Mouse (Mus musculus): ENCODE results near the gene Syde2. TPM values are rescaled to one million over a fixed set of nuclear protein-coding genes. Genes with fewer than 3 reads are reported as not detected.
"Not testable (repeated sequence)": the region's sequence is repeated elsewhere in the genome, so short reads cannot be mapped to it uniquely, and the experiment has no call there.

Syde2 gene
- polyA plus RNA-seq, 1 experiment from 2014 or later: 10.2 TPM

GRCm38 (mm10) chr3:145963101-145964017 lies 24.3 kb upstream of the Syde2 start:
- no peak; the same call in 1 of the 2 replicates for ATAC-seq (replicated peaks; ENCODE audit: extremely low read depth, insufficient read depth, low FRiP score)
- Histone ChIP-seq H3K4me2 (ENCODE audit: low read depth, low read length) (peak overlapping the region; percentile 60), H3K4me1 (ENCODE audit: control insufficient read depth, insufficient read depth, low read length) (peaks cover 43% of the 10 kb centered on the region), H3K9ac (ENCODE audit: low read length) (peak overlapping the region; percentile 74), H3K36me3 (ENCODE audit: control insufficient read depth, insufficient read depth) (no peaks in the 10 kb centered on the region), H3K4me3 (ENCODE audit: low read length) (peak overlapping the region; percentile 32), H3K9me3 (replicated peaks; ENCODE audit: control insufficient read depth, low read length) (0 out of 2 replicates have a peak, but pooled peaks cover under 1% of the 10 kb centered on the region), H3K27me3 (ENCODE audit: control insufficient read depth, insufficient read depth, low read length) (no peaks in the 10 kb centered on the region), H3K27ac (ENCODE audit: low read length) (peak overlapping the region; percentile 96)
- WGBS: 12% methylated on average over 31 of the region's 31 CpGs

DNA sequence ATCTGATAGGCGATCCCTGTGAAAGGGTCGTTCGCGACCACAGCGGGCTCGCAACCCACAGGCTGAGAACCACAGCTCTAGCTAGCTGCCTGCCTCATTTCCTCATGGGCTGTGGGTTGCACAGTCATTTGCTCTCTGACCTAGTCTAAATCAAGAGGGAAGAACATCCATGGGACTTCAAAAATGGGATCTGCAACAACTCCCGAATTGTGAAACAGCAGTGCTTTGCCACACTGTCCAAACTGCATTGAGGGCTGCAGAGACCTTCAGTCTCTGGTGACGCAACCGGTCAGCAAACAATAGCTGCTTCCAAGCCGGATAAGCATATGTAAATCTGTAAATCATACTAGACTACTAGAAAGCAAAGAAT lies 23.7 kb upstream of the Syde2 start:
- WGBS: 17% methylated on average over 10 of the region's 10 CpGs
- H3K27me3 ChIP-seq (ENCODE audit: control insufficient read depth, insufficient read depth, low read length): no peaks in the 10 kb centered on the region
- peak overlapping the region; percentile 60 for H3K4me2 ChIP-seq (ENCODE audit: low read depth, low read length)
- H3K9me3 ChIP-seq (replicated peaks; ENCODE audit: control insufficient read depth, low read length): no peaks in the 10 kb centered on the region
- no peak; the same call in 1 of the 2 replicates for ATAC-seq (replicated peaks; ENCODE audit: extremely low read depth, insufficient read depth, low FRiP score)
- H3K27ac ChIP-seq (ENCODE audit: low read length): peak overlapping the region; percentile 96
- H3K4me1 ChIP-seq (ENCODE audit: control insufficient read depth, insufficient read depth, low read length): peaks cover 45% of the 10 kb centered on the region
- peak overlapping the region; percentile 74 for H3K9ac ChIP-seq (ENCODE audit: low read length)
- no peak overlapping the region for H3K4me3 ChIP-seq (ENCODE audit: low read length)
- no peaks in the 10 kb centered on the region for H3K36me3 ChIP-seq (ENCODE audit: control insufficient read depth, insufficient read depth)

GRCm38 (mm10) chr3:145964473-145964872 lies 23.2 kb upstream of the Syde2 start:
- Histone ChIP-seq H3K27me3 (ENCODE audit: control insufficient read depth, insufficient read depth, low read length) (no peaks in the 10 kb centered on the region), H3K27ac (ENCODE audit: low read length) (peak overlapping the region; percentile 96), H3K36me3 (ENCODE audit: control insufficient read depth, insufficient read depth) (no peaks in the 10 kb centered on the region), H3K4me1 (ENCODE audit: control insufficient read depth, insufficient read depth, low read length) (peaks cover 48% of the 10 kb centered on the region), H3K9ac (ENCODE audit: low read length) (peak overlapping the region; percentile 34; the same call in 1 of the 2 replicates), H3K4me2 (ENCODE audit: low read depth, low read length) (peak overlapping the region; percentile 60), H3K4me3 (ENCODE audit: low read length) (peak overlapping the region; percentile 19; the same call in 1 of the 2 replicates), H3K9me3 (replicated peaks; ENCODE audit: control insufficient read depth, low read length) (no peaks in the 10 kb centered on the region)
- peak; percentile 80 for ATAC-seq (replicated peaks; ENCODE audit: extremely low read depth, insufficient read depth, low FRiP score)
- WGBS: 6% methylated on average over 10 of the region's 10 CpGs

DNA sequence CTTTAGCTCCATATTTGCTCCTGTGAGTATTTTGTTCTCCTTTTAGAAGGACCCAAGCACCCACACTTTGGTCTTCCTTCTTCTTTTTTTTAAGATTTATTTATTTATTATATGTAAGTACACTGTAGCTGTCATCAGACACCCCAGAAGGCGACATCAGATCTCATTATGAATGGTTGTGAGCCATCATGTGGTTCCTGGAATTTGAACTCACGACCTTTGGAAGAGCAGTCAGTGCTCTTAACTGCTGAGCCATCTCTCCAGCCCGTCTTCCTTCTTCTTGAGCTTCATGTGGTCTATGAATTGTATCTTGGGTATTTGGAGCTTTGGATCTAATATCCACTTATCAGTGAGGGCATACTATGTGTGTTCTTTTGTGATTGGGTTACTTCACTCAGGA lies 22.1 kb upstream of the Syde2 start:
- not testable (repeated sequence) for H3K4me3 ChIP-seq (ENCODE audit: low read length); ATAC-seq (replicated peaks; ENCODE audit: extremely low read depth, insufficient read depth, low FRiP score); H3K9ac ChIP-seq (ENCODE audit: low read length); H3K9me3 ChIP-seq (replicated peaks; ENCODE audit: control insufficient read depth, low read length); H3K4me2 ChIP-seq (ENCODE audit: low read depth, low read length); H3K36me3 ChIP-seq (ENCODE audit: control insufficient read depth, insufficient read depth); H3K27me3 ChIP-seq (ENCODE audit: control insufficient read depth, insufficient read depth, low read length)
- peak overlapping the region; percentile 96 for H3K27ac ChIP-seq (ENCODE audit: low read length)
- whole genome bisulfite sequencing: 74% methylated on average over 3 of the region's 3 CpGs
- H3K4me1 ChIP-seq (ENCODE audit: control insufficient read depth, insufficient read depth, low read length): peaks cover 47% of the 10 kb centered on the region

DNA sequence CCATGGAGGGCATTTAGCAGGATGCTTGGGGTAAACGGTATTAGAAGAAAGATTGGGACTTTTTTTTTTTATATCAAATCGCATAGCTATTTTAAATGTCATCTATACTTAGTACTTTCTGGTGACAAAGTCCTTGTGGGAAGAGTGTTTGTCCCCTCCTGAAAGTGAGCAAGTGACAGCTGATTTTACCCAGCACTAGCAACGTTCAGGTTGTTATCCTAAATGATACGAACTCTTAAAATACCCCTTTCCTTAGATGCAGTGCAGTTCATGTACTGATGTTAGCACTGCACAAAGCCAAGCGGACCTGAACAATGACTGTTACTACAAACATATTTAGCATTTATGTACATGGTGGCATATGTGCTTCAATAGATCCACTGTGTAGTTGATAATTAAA lies 20.9 kb upstream of the Syde2 start:
- H3K27me3 ChIP-seq (ENCODE audit: control insufficient read depth, insufficient read depth, low read length): no peaks in the 10 kb centered on the region
- H3K27ac ChIP-seq (ENCODE audit: low read length): peak overlapping the region; percentile 89
- H3K9me3 ChIP-seq (replicated peaks; ENCODE audit: control insufficient read depth, low read length): no peaks in the 10 kb centered on the region
- H3K4me1 ChIP-seq (ENCODE audit: control insufficient read depth, insufficient read depth, low read length): peaks cover 47% of the 10 kb centered on the region
- H3K9ac ChIP-seq (ENCODE audit: low read length): no peak overlapping the region
- H3K36me3 ChIP-seq (ENCODE audit: control insufficient read depth, insufficient read depth): no peaks in the 10 kb centered on the region
- no peak overlapping the region for H3K4me2 ChIP-seq (ENCODE audit: low read depth, low read length)
- 36% methylated on average over 5 of the region's 5 CpGs for WGBS
- peak; percentile 63 for ATAC-seq (replicated peaks; ENCODE audit: extremely low read depth, insufficient read depth, low FRiP score)
- H3K4me3 ChIP-seq (ENCODE audit: low read length): no peak overlapping the region

GRCm38 (mm10) chr3:145969031-145969501 lies 18.6 kb upstream of the Syde2 start:
- WGBS: 47% methylated on average over 14 of the region's 14 CpGs
- peaks cover 2% of the 10 kb centered on the region; the same call in 1 of the 2 replicates for H3K9me3 ChIP-seq (replicated peaks; ENCODE audit: control insufficient read depth, low read length)
- no peaks in the 10 kb centered on the region for H3K27me3 ChIP-seq (ENCODE audit: control insufficient read depth, insufficient read depth, low read length)
- H3K4me2 ChIP-seq (ENCODE audit: low read depth, low read length): peak overlapping the region; percentile 42
- H3K36me3 ChIP-seq (ENCODE audit: control insufficient read depth, insufficient read depth): no peaks in the 10 kb centered on the region
- ATAC-seq (replicated peaks; ENCODE audit: extremely low read depth, insufficient read depth, low FRiP score): no peak
- H3K27ac ChIP-seq (ENCODE audit: low read length): peak overlapping the region; percentile 48
- no peak overlapping the region for H3K9ac ChIP-seq (ENCODE audit: low read length)
- H3K4me1 ChIP-seq (ENCODE audit: control insufficient read depth, insufficient read depth, low read length): peaks cover 28% of the 10 kb centered on the region
- H3K4me3 ChIP-seq (ENCODE audit: low read length): no peak overlapping the region

GRCm38 (mm10) chr3:145971501-145971900 lies 16.2 kb upstream of the Syde2 start:
- Histone ChIP-seq H3K9ac (ENCODE audit: low read length) (no peak overlapping the region), H3K36me3 (ENCODE audit: control insufficient read depth, insufficient read depth) (no peaks in the 10 kb centered on the region), H3K27ac (ENCODE audit: low read length) (peak overlapping the region; percentile 53), H3K9me3 (replicated peaks; ENCODE audit: control insufficient read depth, low read length) (peaks cover 9% of the 10 kb centered on the region), H3K4me2 (ENCODE audit: low read depth, low read length) (no peak overlapping the region), H3K27me3 (ENCODE audit: control insufficient read depth, insufficient read depth, low read length) (no peaks in the 10 kb centered on the region), H3K4me3 (ENCODE audit: low read length) (no peak overlapping the region), H3K4me1 (ENCODE audit: control insufficient read depth, insufficient read depth, low read length) (peaks cover 14% of the 10 kb centered on the region)
- no peak for ATAC-seq (replicated peaks; ENCODE audit: extremely low read depth, insufficient read depth, low FRiP score)
- WGBS: 45% methylated on average over 10 of the region's 10 CpGs

DNA sequence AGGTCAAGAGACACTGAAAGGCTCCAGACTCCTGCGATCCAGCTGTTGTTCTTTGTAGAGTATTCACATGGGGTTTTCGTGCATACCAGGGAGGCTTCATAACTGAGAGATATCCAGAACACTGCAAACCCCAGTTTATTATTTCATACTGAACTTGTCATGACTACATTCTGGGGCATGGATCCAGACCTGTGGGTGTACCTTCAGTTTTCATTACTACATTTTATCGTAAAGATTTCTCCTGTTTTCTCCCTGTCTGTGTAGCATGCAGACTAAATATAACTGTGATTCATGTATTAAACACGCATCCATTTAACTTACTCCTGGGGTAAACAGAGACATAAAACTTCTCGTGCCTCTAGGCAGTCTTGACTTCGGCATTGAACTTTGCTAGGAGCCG lies 12.7 kb upstream of the Syde2 start:
- Histone ChIP-seq H3K27me3 (ENCODE audit: control insufficient read depth, insufficient read depth, low read length) (no peaks in the 10 kb centered on the region), H3K4me3 (ENCODE audit: low read length) (no peak overlapping the region), H3K36me3 (ENCODE audit: control insufficient read depth, insufficient read depth) (no peaks in the 10 kb centered on the region), H3K9me3 (replicated peaks; ENCODE audit: control insufficient read depth, low read length) (peaks cover 13% of the 10 kb centered on the region), H3K27ac (ENCODE audit: low read length) (no peak overlapping the region), H3K4me2 (ENCODE audit: low read depth, low read length) (no peak overlapping the region), H3K4me1 (ENCODE audit: control insufficient read depth, insufficient read depth, low read length) (no peaks in the 10 kb centered on the region), H3K9ac (ENCODE audit: low read length) (no peak overlapping the region)
- WGBS: 84% methylated on average over 7 of the region's 7 CpGs
- no peak for ATAC-seq (replicated peaks; ENCODE audit: extremely low read depth, insufficient read depth, low FRiP score)

GRCm38 (mm10) chr3:145985333-145985925 lies 2.2 kb upstream of the Syde2 start:
- Histone ChIP-seq H3K27ac (ENCODE audit: low read length) (no peak overlapping the region), H3K27me3 (ENCODE audit: control insufficient read depth, insufficient read depth, low read length) (no peaks in the 10 kb centered on the region), H3K9me3 (replicated peaks; ENCODE audit: control insufficient read depth, low read length) (peaks cover 3% of the 10 kb centered on the region; the same call in 1 of the 2 replicates), H3K9ac (ENCODE audit: low read length) (no peak overlapping the region), H3K36me3 (ENCODE audit: control insufficient read depth, insufficient read depth) (no peaks in the 10 kb centered on the region), H3K4me2 (ENCODE audit: low read depth, low read length) (no peak overlapping the region), H3K4me1 (ENCODE audit: control insufficient read depth, insufficient read depth, low read length) (peaks cover 12% of the 10 kb centered on the region), H3K4me3 (ENCODE audit: low read length) (no peak overlapping the region)
- no peak for ATAC-seq (replicated peaks; ENCODE audit: extremely low read depth, insufficient read depth, low FRiP score)
- 54% methylated on average over 7 of the region's 7 CpGs for WGBS

Measured in heart, embryonic 16.5 days (tissue).